Mouse (Mus musculus) CH12.LX (cell line): Measurements from ENCODE around the gene P2rx7. TPM values are rescaled to one million over a fixed set of nuclear protein-coding genes. Genes with fewer than 3 reads are reported as not detected.
A peak's percentile ranks its signal among the peaks of the same experiment; 100 is the strongest.
"Not testable (repeated sequence)": the region's sequence is repeated elsewhere in the genome, so short reads cannot be mapped to it uniquely, and the experiment has no call there.

ENCODE experiments used
- DNase-seq: peaks from one replicate; pipeline ENCODE4 v3.0.0-alpha.2; 2013; ENCODE audit errors: extremely low read depth
- H3K27ac ChIP-seq: 2 replicates; pipeline ENCODE4 v1.5.1; 2012; ENCODE audit warnings: low read depth, mild to moderate bottlenecking, control low read depth, moderate library complexity; ENCODE audit not compliant: insufficient read depth
- H3K27me3 ChIP-seq: replicated peaks from 2 replicates; pipeline ENCODE3; 2012; ENCODE audit warnings: inconsistent platforms
- H3K36me3 ChIP-seq, 2 experiments: replicated peaks in 1 of 2; 2 replicates each; pipeline versions ENCODE3 to v1.6.1; 2012; ENCODE audit warnings: inconsistent platforms in 1 of 2, low read length in 1 of 2, mild to moderate bottlenecking in 1 of 2, mixed read lengths in 1 of 2, moderate library complexity in 1 of 2; ENCODE audit not compliant: control insufficient read depth in 1 of 2, insufficient read depth in 1 of 2
- H3K4me1 ChIP-seq, 2 experiments: 2 replicates each; pipeline ENCODE4 v1.6.1; 2012; ENCODE audit warnings: inconsistent platforms in 1 of 2, moderate library complexity in 1 of 2; ENCODE audit not compliant: insufficient read depth in 2 of 2, control insufficient read depth in 1 of 2
- H3K4me2 ChIP-seq: 2 replicates; pipeline ENCODE4 v1.6.1; 2012; ENCODE audit warnings: low read depth, mild to moderate bottlenecking, control low read depth; ENCODE audit not compliant: poor library complexity, insufficient read depth, severe bottlenecking
- H3K4me3 ChIP-seq, 3 experiments: fragments of 150-350 bp in 1 of 3; sonication (generic) in 1 of 3; replicated peaks in 1 of 3; 2 replicates each; pipeline versions ENCODE3 to v1.5.1; 2011 to 2012; ENCODE audit warnings: low read depth in 2 of 3, low read length in 2 of 3, mild to moderate bottlenecking in 2 of 3, moderate library complexity in 2 of 3, control low read depth in 1 of 3, improper control_type of control experiment in 1 of 3, inconsistent platforms in 1 of 3, mixed read lengths in 1 of 3; ENCODE audit not compliant: poor library complexity in 1 of 3
- H3K79me2 ChIP-seq: replicated peaks from 2 replicates; pipeline ENCODE4 v1.6.1; 2012; ENCODE audit warnings: mild to moderate bottlenecking, moderate library complexity; ENCODE audit not compliant: control insufficient read depth, poor library complexity, insufficient read depth, severe bottlenecking; ENCODE audit errors: extremely low read depth
- H3K9ac ChIP-seq: 2 replicates; pipeline ENCODE4 v1.6.1; 2012; ENCODE audit warnings: low read depth, mild to moderate bottlenecking, control low read depth, moderate library complexity; ENCODE audit not compliant: insufficient read depth
- H3K9me3 ChIP-seq: replicated peaks from 2 replicates; pipeline ENCODE3; 2012; ENCODE audit warnings: low read length, inconsistent platforms, mixed read lengths
- BHLHE40 ChIP-seq: IDR thresholded peaks from 2 replicates; pipeline ENCODE4 v1.6.1; 2011; ENCODE audit warnings: mild to moderate bottlenecking, low read depth, low read length, improper control_type of control experiment
- CHD1 ChIP-seq: IDR thresholded peaks from 2 replicates; pipeline ENCODE4 v1.6.1; 2012; ENCODE audit warnings: low read depth, low read length, improper control_type of control experiment, inconsistent platforms
- CHD2 ChIP-seq: IDR thresholded peaks from 2 replicates; pipeline ENCODE4 v1.6.1; 2011; ENCODE audit warnings: low read length, improper control_type of control experiment
- CTCF ChIP-seq, 2 experiments: IDR thresholded peaks in 1 of 2; conservative IDR thresholded peaks in 1 of 2; 2 replicates each; pipeline ENCODE4 v1.5.1; 2011 to 2012; ENCODE audit warnings: low read depth in 2 of 2, low read length in 2 of 2, improper control_type of control experiment in 1 of 2, inconsistent platforms in 1 of 2, mild to moderate bottlenecking in 1 of 2, moderate library complexity in 1 of 2
- E2F4 ChIP-seq: IDR thresholded peaks from 2 replicates; pipeline ENCODE4 v1.6.1; 2011; ENCODE audit warnings: low read depth, low read length, improper control_type of control experiment; ENCODE audit not compliant: insufficient replicate concordance
- ELF1 ChIP-seq: IDR thresholded peaks from 2 replicates; pipeline ENCODE4 v1.6.1; 2014; ENCODE audit warnings: low read depth, mild to moderate bottlenecking, inconsistent platforms, low read length, improper control_type of control experiment
- ETS1 ChIP-seq: conservative IDR thresholded peaks from 2 replicates; pipeline ENCODE4 v1.6.1; 2012; ENCODE audit warnings: low read depth, mild to moderate bottlenecking, inconsistent platforms, low read length, improper control_type of control experiment, moderate library complexity
- GABPA ChIP-seq: IDR thresholded peaks from 2 replicates; pipeline ENCODE4 v1.6.1; 2012; ENCODE audit warnings: low read depth, low read length, improper control_type of control experiment, inconsistent platforms; ENCODE audit not compliant: insufficient replicate concordance
- HCFC1 ChIP-seq: IDR thresholded peaks from 2 replicates; pipeline ENCODE4 v1.6.1; 2012; ENCODE audit warnings: low read depth, mild to moderate bottlenecking, inconsistent platforms, low read length, improper control_type of control experiment
- IRF4 ChIP-seq: IDR thresholded peaks from 2 replicates; pipeline ENCODE4 v1.6.1; 2014; ENCODE audit warnings: low read depth, mild to moderate bottlenecking, inconsistent platforms, low read length, improper control_type of control experiment
- JUN ChIP-seq: IDR thresholded peaks from 2 replicates; pipeline ENCODE4 v1.6.1; 2011; ENCODE audit warnings: low read depth, mild to moderate bottlenecking, low read length, improper control_type of control experiment, moderate library complexity; ENCODE audit not compliant: insufficient read depth
- MAX ChIP-seq: IDR thresholded peaks from 2 replicates; pipeline ENCODE4 v1.6.1; 2011; ENCODE audit warnings: low read length, improper control_type of control experiment
- MAZ ChIP-seq: IDR thresholded peaks from 2 replicates; pipeline ENCODE4 v1.6.1; 2012; ENCODE audit warnings: low read depth, mild to moderate bottlenecking, inconsistent platforms, low read length, improper control_type of control experiment, moderate library complexity
- MYC ChIP-seq: IDR thresholded peaks from 2 replicates; pipeline ENCODE4 v1.6.1; 2011; ENCODE audit warnings: low read depth, mild to moderate bottlenecking, improper control_type of control experiment, low read length
- PAX5 ChIP-seq: IDR thresholded peaks from 2 replicates; pipeline ENCODE4 v1.6.1; 2012; ENCODE audit warnings: low read length, inconsistent platforms, mixed read lengths
- POLR2A ChIP-seq: IDR thresholded peaks from 2 replicates; pipeline ENCODE4 v1.6.1; 2011; ENCODE audit warnings: low read depth, mild to moderate bottlenecking, improper control_type of control experiment, low read length
- RAD21 ChIP-seq: IDR thresholded peaks from 2 replicates; pipeline ENCODE4 v1.6.1; 2011; ENCODE audit warnings: low read depth, mild to moderate bottlenecking, low read length, improper control_type of control experiment, moderate library complexity
- RCOR1 ChIP-seq: conservative IDR thresholded peaks from 2 replicates; pipeline ENCODE4 v1.6.1; 2012; ENCODE audit warnings: low read depth, mild to moderate bottlenecking, inconsistent platforms, low read length, improper control_type of control experiment
- SMC3 ChIP-seq: IDR thresholded peaks from 2 replicates; pipeline ENCODE4 v1.6.1; 2011; ENCODE audit warnings: low read depth, low read length, improper control_type of control experiment
- TCF12 ChIP-seq: IDR thresholded peaks from 2 replicates; pipeline ENCODE4 v1.6.1; 2014; ENCODE audit warnings: low read depth, mild to moderate bottlenecking, inconsistent platforms, low read length, improper control_type of control experiment
- UBTF ChIP-seq: IDR thresholded peaks from 2 replicates; pipeline ENCODE4 v1.6.1; 2012; ENCODE audit warnings: low read depth, mild to moderate bottlenecking, inconsistent platforms, low read length, improper control_type of control experiment, moderate library complexity
- USF1 ChIP-seq: IDR thresholded peaks from 2 replicates; pipeline ENCODE4 v1.6.1; 2014; ENCODE audit warnings: low read depth, mild to moderate bottlenecking, inconsistent platforms, low read length, improper control_type of control experiment
- USF2 ChIP-seq: conservative IDR thresholded peaks from 2 replicates; pipeline ENCODE4 v1.6.1; 2011; ENCODE audit warnings: low read depth, low read length, improper control_type of control experiment
- ZKSCAN1 ChIP-seq: IDR thresholded peaks from 2 replicates; pipeline ENCODE4 v1.6.1; 2012; ENCODE audit warnings: low read depth, inconsistent platforms, low read length, improper control_type of control experiment, borderline replicate concordance
- ZMIZ1 ChIP-seq: IDR thresholded peaks from 2 replicates; pipeline ENCODE4 v1.6.1; 2012; ENCODE audit warnings: low read depth, mild to moderate bottlenecking, inconsistent platforms, low read length, improper control_type of control experiment
- ZNF384 ChIP-seq: IDR thresholded peaks from 2 replicates; pipeline ENCODE4 v1.6.1; 2012; ENCODE audit warnings: low read depth, low read length, improper control_type of control experiment, inconsistent platforms
- dilution Hi-C: fragments of 300-500 bp; cut with MboI; formaldehyde crosslinking; loops from 2 replicates; pipeline ENCODE4 v1.14.3; 2020; ENCODE audit warnings: low sequenced_read_pairs; ENCODE audit not compliant: extremely low pct_unique_long_range_greater_than_20kb, extremely low pct_ligation_motif_present
- in situ Hi-C: fragments of 300-500 bp; cut with MboI; formaldehyde crosslinking; loops from 3 replicates; pipeline ENCODE4 v1.14.3; 2019; ENCODE audit warnings: low sequenced_read_pairs, low pct_ligation_motif_present, low pct_unique_long_range_greater_than_20kb, mixed read lengths
- polyA plus RNA-seq: library from polyadenylated mRNA; unstranded; fragments of >175 nt; gene quantifications from 2 replicates; pipeline ENCODE4 v1.2.1, GENCODE M21; 2012; ENCODE audit warnings: low read depth; ENCODE audit not compliant: insufficient read length
- total RNA-seq, 2 experiments: library from RNA; depleted of rRNA; stranded (reverse); fragments of 300-350 nt in 1 of 2; fragments of >200 nt in 1 of 2; gene quantifications; 2 replicates each; pipeline ENCODE4 v1.2.3; 2012 to 2014

P2rx7 gene
- total and polyA plus RNA-seq, 3 experiments = 0.59 to 1.5 (median 1.5) TPM

DNA sequence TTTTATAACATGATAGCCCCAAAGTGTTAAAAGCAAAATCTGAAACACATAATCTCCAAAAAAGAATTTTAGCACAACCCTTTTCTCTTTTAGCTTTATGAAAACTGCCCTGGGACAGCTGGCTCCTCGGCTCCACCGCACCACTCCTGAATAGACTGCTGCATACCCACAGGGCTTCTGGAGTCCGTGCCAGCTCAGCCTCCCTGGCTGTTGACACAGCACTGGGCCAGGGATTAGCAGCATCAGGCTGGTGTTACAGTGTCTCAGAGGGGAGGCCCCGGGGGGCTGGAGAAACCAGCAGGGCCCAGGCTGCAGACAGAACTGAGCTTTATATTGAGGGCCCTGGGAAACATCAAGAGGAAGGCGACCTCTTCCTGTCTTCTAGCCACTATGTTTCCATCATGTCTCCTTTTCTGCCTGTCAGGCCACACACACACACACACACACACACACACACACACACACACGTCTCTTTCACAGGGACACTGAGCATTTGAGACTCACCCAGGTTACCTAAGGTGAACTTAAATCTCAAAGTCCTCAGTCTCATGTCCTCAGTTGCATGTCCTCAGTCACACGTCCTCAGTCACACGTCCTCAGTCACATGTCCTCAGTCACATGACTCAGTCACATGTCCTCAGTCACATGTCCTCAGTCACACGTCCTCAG, 3.7 kb downstream of the P2rx7 start:
- H3K4me1 ChIP-seq = peaks cover 6 to 27% of the 10 kb centered on the region in 2 experiments
- no peak for TF ChIP-seq BHLHE40
- no peak for TF ChIP-seq ZMIZ1
- no peak for TF ChIP-seq ZNF384
- TF ChIP-seq HCFC1 = no peak
- no peak for TF ChIP-seq UBTF
- no peak for TF ChIP-seq E2F4
- TF ChIP-seq POLR2A = no peak
- no peak for TF ChIP-seq MAZ
- TF ChIP-seq RCOR1 = no peak
- TF ChIP-seq, all 38 proteins: peak for 0
- dilution Hi-C loops = no loop called here
- DNase-seq = no peak
- peaks cover 3% of the 10 kb centered on the region for H3K9me3 ChIP-seq
- no peak overlapping the region for H3K4me2 ChIP-seq
- H3K4me3 ChIP-seq = no peak overlapping the region
- no peak overlapping the region for H3K27ac ChIP-seq
- no peaks in the 10 kb centered on the region for H3K27me3 ChIP-seq
- H3K36me3 ChIP-seq = no peaks in the 10 kb centered on the region
- no peaks in the 10 kb centered on the region for H3K79me2 ChIP-seq
- in situ Hi-C loops = loop anchor here (10.0 to 25.0 kb wide), 2 partner anchors 67 to 510 kb away; partner anchors contain the start of gene Ccdc63
- no peak overlapping the region for H3K9ac ChIP-seq

DNA sequence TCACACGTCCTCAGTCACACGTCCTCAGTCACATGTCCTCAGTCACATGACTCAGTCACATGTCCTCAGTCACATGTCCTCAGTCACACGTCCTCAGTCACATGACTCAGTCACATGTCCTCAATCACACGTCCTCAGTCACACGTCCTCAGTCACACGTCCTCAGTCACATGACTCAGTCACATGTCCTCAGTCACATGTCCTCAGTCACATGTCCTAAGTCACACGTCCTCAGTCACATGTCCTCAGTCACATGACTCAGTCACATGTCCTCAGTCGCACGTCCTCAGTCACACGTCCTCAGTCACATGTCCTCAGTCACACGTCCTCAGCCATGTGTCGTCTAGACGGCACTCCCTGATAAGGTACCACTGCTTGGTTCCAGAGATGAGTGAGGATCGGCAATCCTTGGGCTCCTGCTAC, 4.3 kb downstream of the P2rx7 start:
- DNase-seq, H3K36me3 ChIP-seq, H3K9me3 ChIP-seq, dilution Hi-C loops, H3K4me3 ChIP-seq, H3K4me2 ChIP-seq, H3K27me3 ChIP-seq, H3K79me2 ChIP-seq, H3K9ac ChIP-seq, H3K27ac ChIP-seq: not testable (repeated sequence)
- H3K4me1 ChIP-seq = peaks cover 6 to 33% of the 10 kb centered on the region in 2 experiments
- in situ Hi-C loops = loop anchor here (10.0 to 25.0 kb wide), 2 partner anchors 67 to 511 kb away; partner anchors contain the start of gene Ccdc63
- TF ChIP-seq USF2 (peak; percentile 76), BHLHE40 (peak; percentile 51; the same call in 1 of the 2 replicates), MAX (peak; percentile 65), USF1 (peak; percentile 34)

DNA sequence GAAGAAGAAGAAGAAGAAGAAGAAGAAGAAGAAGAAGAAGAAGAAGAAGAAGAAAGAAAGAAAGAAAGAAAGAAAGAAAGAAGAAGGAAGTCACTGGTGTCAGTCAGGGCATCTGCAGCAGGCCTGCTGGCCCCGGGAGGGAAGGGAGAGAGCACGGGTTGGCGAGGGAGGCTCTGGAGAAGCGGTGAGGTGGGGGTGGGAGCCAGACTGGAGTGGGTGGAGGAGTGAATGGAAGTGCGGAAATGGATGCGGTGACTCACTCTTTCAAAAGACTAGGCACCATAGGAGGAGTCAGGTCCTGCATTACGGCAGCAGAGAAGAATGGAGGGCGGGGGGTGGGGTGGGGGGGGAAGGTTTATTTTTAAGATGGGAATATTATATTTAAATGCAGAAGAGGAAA, 5.6 kb downstream of the P2rx7 start:
- no peak overlapping the region for H3K9ac ChIP-seq
- no peak for TF ChIP-seq ETS1
- no peak for TF ChIP-seq CTCF (conservative IDR thresholded peaks at IDR 0.05 in 1 of 2, IDR thresholded peaks at IDR 0.05 in 1 of 2; ENCODE audit: low read depth in 2 of 2, low read length in 2 of 2)
- no peak for TF ChIP-seq ZKSCAN1
- no peak for TF ChIP-seq RAD21
- no peak for TF ChIP-seq ZNF384
- TF ChIP-seq CHD2 = no peak
- TF ChIP-seq CHD1 = no peak
- TF ChIP-seq SMC3 = no peak
- TF ChIP-seq MAX = no peak
- no peak for TF ChIP-seq IRF4
- no peak for TF ChIP-seq MYC
- no peak for TF ChIP-seq JUN
- TF ChIP-seq TCF12 = no peak
- TF ChIP-seq ELF1 = no peak
- TF ChIP-seq E2F4 = no peak
- TF ChIP-seq GABPA = no peak
- no peak for TF ChIP-seq PAX5
- H3K27me3 ChIP-seq = no peaks in the 10 kb centered on the region
- no peak overlapping the region for H3K27ac ChIP-seq
- dilution Hi-C loops (no loop called here), in situ Hi-C loops (loop anchor here (10.0 to 25.0 kb wide), 2 partner anchors 66 to 512 kb away; partner anchors contain the start of gene Ccdc63)
- peaks cover 3% of the 10 kb centered on the region for H3K9me3 ChIP-seq
- H3K4me3 ChIP-seq = no peak overlapping the region
- no peak overlapping the region for H3K4me2 ChIP-seq
- DNase-seq = no peak
- H3K79me2 ChIP-seq = no peaks in the 10 kb centered on the region
- H3K4me1 ChIP-seq = peaks cover 2 to 38% of the 10 kb centered on the region in 2 experiments; a peak in 2 of 4 replicates
- H3K36me3 ChIP-seq = no peaks in the 10 kb centered on the region
